Mouse (Mus musculus) thymus, postnatal 10 days (tissue): ENCODE measurements at regions not wholly inside any gene's neighbourhood (a gene's known extent, or its start where the extent isn't known, plus 50 kb on each side); places are given as distances from the start of the nearest gene placed in this dataset.
"Not testable (repeated sequence)": the region's sequence is repeated elsewhere in the genome, so short reads cannot be mapped to it uniquely, and the experiment has no call there.

ENCODE experiments used
- DNase-seq, 2 experiments: peaks; one replicate each; pipeline ENCODE4 v3.0.0; 2021; ENCODE audit warnings: low spot score in 2 of 2

- no peak for DNase-seq
Observed at GRCm38 (mm10) chr13:89375526-89376474, 163.8 kb upstream of the Hapln1 start.

GRCm38 (mm10) chr13:89378365-89378764 lies 161.2 kb upstream of the Hapln1 start:
- DNase-seq, result no peak

- not testable (repeated sequence) for DNase-seq
Observed at GRCm38 (mm10) chr13:89383619-89384190, 155.9 kb upstream of the Hapln1 start.

- no peak for DNase-seq
Observed at GRCm38 (mm10) chr13:89384598-89385145, 154.9 kb upstream of the Hapln1 start.

GRCm38 (mm10) chr13:89387416-89387815 lies 152.2 kb upstream of the Hapln1 start:
- no peak for DNase-seq

GRCm38 (mm10) chr13:89389149-89389548 lies 150.4 kb upstream of the Hapln1 start:
- no peak for DNase-seq

GRCm38 (mm10) chr13:89394717-89395344 lies 144.8 kb upstream of the Hapln1 start:
- no peak for DNase-seq

GRCm38 (mm10) chr13:89395851-89396250 lies 143.7 kb upstream of the Hapln1 start:
- no peak for DNase-seq

- DNase-seq, result peak; percentile 9 to 15
Observed at GRCm38 (mm10) chr13:89401084-89401671, 138.4 kb upstream of the Hapln1 start.

GRCm38 (mm10) chr13:89410504-89410903 lies 129.1 kb upstream of the Hapln1 start:
- no peak for DNase-seq

GRCm38 (mm10) chr13:89412768-89413487 lies 126.7 kb upstream of the Hapln1 start:
- DNase-seq, result no peak

GRCm38 (mm10) chr13:89418804-89419203 lies 120.8 kb upstream of the Hapln1 start:
- DNase-seq, result no peak

GRCm38 (mm10) chr13:89421833-89422232 lies 117.8 kb upstream of the Hapln1 start:
- DNase-seq, result no peak

- DNase-seq, result no peak
Observed at GRCm38 (mm10) chr13:89423491-89423890, 116.1 kb upstream of the Hapln1 start.

GRCm38 (mm10) chr13:89428272-89429071 lies 111.1 kb upstream of the Hapln1 start:
- peak; percentile 7 to 25 for DNase-seq

- no peak for DNase-seq
Observed at GRCm38 (mm10) chr13:89444847-89445246, 94.7 kb upstream of the Hapln1 start.

- DNase-seq, result no peak
Observed at GRCm38 (mm10) chr13:89453819-89454218, 85.8 kb upstream of the Hapln1 start.

- DNase-seq, result no peak
Observed at GRCm38 (mm10) chr13:89454249-89455018, 85.2 kb upstream of the Hapln1 start.

GRCm38 (mm10) chr13:89463746-89464145 lies 75.8 kb upstream of the Hapln1 start:
- no peak for DNase-seq
